Mouse (Mus musculus) small intestine, adult 2 months (tissue): ENCODE results near the gene Stx3. TPM values are rescaled to one million over a fixed set of nuclear protein-coding genes. Genes with fewer than 3 reads are reported as not detected.
A peak's percentile ranks its signal among the peaks of the same experiment; 100 is the strongest.

Source experiments
- H3K27ac ChIP-seq: fragments of 200-500 bp; 2 replicates; pipeline ENCODE4 v1.5.1; 2012; ENCODE audit warnings: low read depth, low read length, control low read depth, inconsistent platforms; ENCODE audit not compliant: insufficient read depth
- H3K27me3 ChIP-seq: fragments of 200-500 bp; 2 replicates; pipeline ENCODE4 v1.6.1; 2012; ENCODE audit warnings: mild to moderate bottlenecking, moderate library complexity, low read length, inconsistent platforms; ENCODE audit not compliant: control insufficient read depth, insufficient read depth
- H3K36me3 ChIP-seq: fragments of 200-500 bp; 2 replicates; pipeline ENCODE4 v1.6.1; 2012; ENCODE audit warnings: mild to moderate bottlenecking, low read length, control low read depth, inconsistent platforms; ENCODE audit not compliant: control insufficient read depth, insufficient read depth
- H3K4me1 ChIP-seq: fragments of 200-500 bp; 2 replicates; pipeline ENCODE4 v1.6.1; 2012; ENCODE audit warnings: low read length, inconsistent platforms, mixed read lengths; ENCODE audit not compliant: control insufficient read depth, insufficient read depth, insufficient read length
- H3K4me3 ChIP-seq: fragments of 200-500 bp; 2 replicates; pipeline ENCODE4 v1.5.1; 2012; ENCODE audit warnings: low read depth, mild to moderate bottlenecking, control low read depth, inconsistent platforms, low read length, moderate library complexity
- CTCF ChIP-seq: fragments of 200-500 bp; IDR thresholded peaks from 2 replicates; pipeline ENCODE4 v1.5.1; 2012; ENCODE audit warnings: low read depth, mild to moderate bottlenecking, control low read depth, inconsistent platforms, low read length, moderate library complexity, mixed read lengths; ENCODE audit not compliant: insufficient replicate concordance, insufficient read length; ENCODE audit errors: extremely low read depth
- POLR2A ChIP-seq: fragments of 200-500 bp; IDR thresholded peaks from 2 replicates; pipeline ENCODE4 v1.6.1; 2012; ENCODE audit warnings: low read depth, mild to moderate bottlenecking, control low read depth, inconsistent platforms, low read length, moderate library complexity
- WGBS: fragments of 180-500 bp; shearing (Covaris S2); methylation state at CpG from one replicate; pipeline ENCODE4 v1.1.7; 2018; 5-methylcytosine and 5-hydroxymethylcytosine counted together
- polyA plus RNA-seq: library from polyadenylated mRNA; depleted of rRNA; stranded (reverse); fragments of >200 nt; gene quantifications from 2 replicates; pipeline ENCODE4 v1.2.3, GENCODE M21; 2012

Stx3 gene
- polyA plus RNA-seq, 1 experiment = 38.0 TPM

GRCm38 (mm10) chr19:11769257-11769920 is 49.8 kb downstream of the Stx3 start:
- H3K4me1 ChIP-seq = 0 out of 2 replicates have a peak, but pooled peaks cover 1% of the 10 kb centered on the region
- TF ChIP-seq POLR2A (no peak), CTCF (no peak)
- H3K4me3 ChIP-seq = no peak overlapping the region
- H3K27ac ChIP-seq = no peak overlapping the region
- WGBS = 88% methylated on average over 5 of the region's 5 CpGs
- H3K36me3 ChIP-seq = peaks cover 11% of the 10 kb centered on the region
- no peaks in the 10 kb centered on the region for H3K27me3 ChIP-seq

- H3K27ac ChIP-seq = no peak overlapping the region
- TF ChIP-seq POLR2A (no peak), CTCF (peak; percentile 84; the same call in 1 of the 2 replicates)
- peaks cover 2% of the 10 kb centered on the region; the same call in 1 of the 2 replicates for H3K36me3 ChIP-seq
- WGBS = 4% methylated on average over 3 of the region's 3 CpGs
- H3K4me3 ChIP-seq = no peak overlapping the region
- H3K27me3 ChIP-seq = no peaks in the 10 kb centered on the region
- 0 out of 2 replicates have a peak, but pooled peaks cover 1% of the 10 kb centered on the region for H3K4me1 ChIP-seq
These were observed 51.0 kb downstream of the Stx3 start for GRCm38 (mm10) chr19:11768163-11768562.

- H3K27me3 ChIP-seq = no peaks in the 10 kb centered on the region
- 36% methylated on average over 4 of the region's 4 CpGs for WGBS
- H3K36me3 ChIP-seq = no peaks in the 10 kb centered on the region
- H3K4me1 ChIP-seq = 0 out of 2 replicates have a peak, but pooled peaks cover 1% of the 10 kb centered on the region
- peak overlapping the region; percentile 40 for H3K27ac ChIP-seq
- no peak overlapping the region for H3K4me3 ChIP-seq
- TF ChIP-seq POLR2A = no peak
- TF ChIP-seq CTCF = no peak
These were observed 52.8 kb downstream of the Stx3 start for GRCm38 (mm10) chr19:11766413-11766812.

GRCm38 (mm10) chr19:11765059-11765458 is 54.1 kb downstream of the Stx3 start:
- 77% methylated on average over 3 of the region's 3 CpGs for WGBS
- Histone ChIP-seq H3K4me3 (no peak overlapping the region), H3K27me3 (no peaks in the 10 kb centered on the region), H3K4me1 (0 out of 2 replicates have a peak, but pooled peaks cover 1% of the 10 kb centered on the region), H3K36me3 (no peaks in the 10 kb centered on the region), H3K27ac (no peak overlapping the region)
- TF ChIP-seq CTCF = no peak
- no peak for TF ChIP-seq POLR2A

GRCm38 (mm10) chr19:11747298-11747697 is 71.9 kb downstream of the Stx3 start, which contains the start of gene Gif:
Gene Gif, plus strand, starts transcription at chr19:11747554.
- no peaks in the 10 kb centered on the region for H3K36me3 ChIP-seq
- no peak within 1 kb of the TSS for H3K27ac ChIP-seq
- no peaks in the 10 kb centered on the region for H3K4me1 ChIP-seq
- no peaks in the 10 kb centered on the region for H3K27me3 ChIP-seq
- 82% methylated on average over 2 of the region's 2 CpGs for WGBS
- no peak for TF ChIP-seq POLR2A
- no peak within 1 kb of the TSS for H3K4me3 ChIP-seq

GRCm38 (mm10) chr19:11745680-11746079 is 73.5 kb downstream of the Stx3 start:
- TF ChIP-seq POLR2A (no peak), CTCF (no peak)
- Histone ChIP-seq H3K4me1 (no peaks in the 10 kb centered on the region), H3K4me3 (no peak overlapping the region), H3K27ac (no peak overlapping the region), H3K36me3 (no peaks in the 10 kb centered on the region), H3K27me3 (no peaks in the 10 kb centered on the region)

- H3K4me3 ChIP-seq = no peak overlapping the region
- no peak for TF ChIP-seq CTCF
- TF ChIP-seq POLR2A = no peak
- H3K4me1 ChIP-seq = no peaks in the 10 kb centered on the region
- no peaks in the 10 kb centered on the region for H3K27me3 ChIP-seq
- no peaks in the 10 kb centered on the region for H3K36me3 ChIP-seq
- 14% methylated on average over 1 of the region's 1 CpGs for WGBS
- H3K27ac ChIP-seq = no peak overlapping the region
These were observed 82.7 kb downstream of the Stx3 start for GRCm38 (mm10) chr19:11736455-11736854.
